Mouse (Mus musculus) heart, adult 2 months (tissue): ENCODE data around the gene Cep128.

Source experiments
- CTCF ChIP-seq: fragments of 200-600 bp; IDR thresholded peaks from 2 replicates; pipeline ENCODE4 v1.8.1; 2022; ENCODE audit warnings: antibody characterized with exemption, mild to moderate bottlenecking, moderate library complexity
- EP300 ChIP-seq: fragments of 200-500 bp; IDR thresholded peaks from 2 replicates; pipeline ENCODE4 v1.6.1; 2011; ENCODE audit warnings: low read depth, low read length, control low read depth; ENCODE audit not compliant: insufficient read depth

GRCm38 (mm10) chr12:91265462-91265861 is 118.7 kb downstream of the Cep128 start:
- TF ChIP-seq CTCF (no peak), EP300 (no peak)
